Mouse (Mus musculus) MEL (cell line): ENCODE data around the gene Sik3.

ENCODE experiments used
- BHLHE40 ChIP-seq: IDR thresholded peaks from 2 replicates; pipeline ENCODE4 v1.6.1; 2012; ENCODE audit warnings: low read depth, mild to moderate bottlenecking, inconsistent platforms, low read length, improper control_type of control experiment, borderline replicate concordance
- CHD1 ChIP-seq: IDR thresholded peaks from 2 replicates; pipeline ENCODE4 v1.6.1; 2012; ENCODE audit warnings: low read depth, mild to moderate bottlenecking, inconsistent platforms, low read length, improper control_type of control experiment
- CTCF ChIP-seq, 3 experiments: IDR thresholded peaks in 2 of 3; conservative IDR thresholded peaks in 1 of 3; 2 replicates each; pipeline ENCODE4 v1.5.1; 2011 to 2012; ENCODE audit warnings: low read length in 3 of 3, low read depth in 2 of 3, mild to moderate bottlenecking in 2 of 3, improper control_type of control experiment in 1 of 3, inconsistent platforms in 1 of 3, mixed read lengths in 1 of 3, moderate library complexity in 1 of 3; ENCODE audit not compliant: control insufficient read depth in 1 of 3, insufficient read depth in 1 of 3, poor library complexity in 1 of 3, severe bottlenecking in 1 of 3
- E2F4 ChIP-seq: IDR thresholded peaks from 2 replicates; pipeline ENCODE4 v1.6.1; 2011; ENCODE audit warnings: low read depth, low read length, improper control_type of control experiment, borderline replicate concordance
- EP300 ChIP-seq, 2 experiments: IDR thresholded peaks; 2 replicates each; pipeline ENCODE4 v1.6.1; 2011; ENCODE audit warnings: improper control_type of control experiment in 2 of 2, low read length in 2 of 2, low read depth in 1 of 2, mild to moderate bottlenecking in 1 of 2
- MAX ChIP-seq: IDR thresholded peaks from 2 replicates; pipeline ENCODE4 v1.6.1; 2011; ENCODE audit warnings: low read length, improper control_type of control experiment
- POLR2A ChIP-seq, 2 experiments: IDR thresholded peaks; 2 replicates each; pipeline ENCODE4 v1.6.1; 2011 to 2012; ENCODE audit warnings: low read length in 2 of 2, mild to moderate bottlenecking in 2 of 2, control low read depth in 1 of 2, improper control_type of control experiment in 1 of 2, low read depth in 1 of 2, moderate library complexity in 1 of 2; ENCODE audit not compliant: control insufficient read depth in 1 of 2, insufficient read depth in 1 of 2, poor library complexity in 1 of 2
- POLR2AphosphoS5 ChIP-seq: IDR thresholded peaks from 2 replicates; pipeline ENCODE4 v1.6.1; 2012; ENCODE audit warnings: low read depth, borderline replicate concordance, mild to moderate bottlenecking, inconsistent platforms, low read length, moderate library complexity, mixed read lengths
- SIN3A ChIP-seq: IDR thresholded peaks from 2 replicates; pipeline ENCODE4 v1.6.1; 2012; ENCODE audit warnings: low read length, improper control_type of control experiment, inconsistent platforms
- TBP ChIP-seq: IDR thresholded peaks from 2 replicates; pipeline ENCODE4 v1.8.0; 2011; ENCODE audit warnings: low read depth, low read length, improper control_type of control experiment
- TCF12 ChIP-seq: IDR thresholded peaks from 2 replicates; pipeline ENCODE4 v1.6.1; 2014; ENCODE audit warnings: low read depth, mild to moderate bottlenecking, inconsistent platforms, low read length, improper control_type of control experiment, moderate library complexity
- ZKSCAN1 ChIP-seq: IDR thresholded peaks from 2 replicates; pipeline ENCODE4 v1.6.1; 2012; ENCODE audit warnings: low read depth, mild to moderate bottlenecking, inconsistent platforms, low read length, improper control_type of control experiment, moderate library complexity
- ZNF384 ChIP-seq: IDR thresholded peaks from 2 replicates; pipeline ENCODE4 v1.6.1; 2012; ENCODE audit warnings: low read depth, mild to moderate bottlenecking, inconsistent platforms, low read length, improper control_type of control experiment

DNA sequence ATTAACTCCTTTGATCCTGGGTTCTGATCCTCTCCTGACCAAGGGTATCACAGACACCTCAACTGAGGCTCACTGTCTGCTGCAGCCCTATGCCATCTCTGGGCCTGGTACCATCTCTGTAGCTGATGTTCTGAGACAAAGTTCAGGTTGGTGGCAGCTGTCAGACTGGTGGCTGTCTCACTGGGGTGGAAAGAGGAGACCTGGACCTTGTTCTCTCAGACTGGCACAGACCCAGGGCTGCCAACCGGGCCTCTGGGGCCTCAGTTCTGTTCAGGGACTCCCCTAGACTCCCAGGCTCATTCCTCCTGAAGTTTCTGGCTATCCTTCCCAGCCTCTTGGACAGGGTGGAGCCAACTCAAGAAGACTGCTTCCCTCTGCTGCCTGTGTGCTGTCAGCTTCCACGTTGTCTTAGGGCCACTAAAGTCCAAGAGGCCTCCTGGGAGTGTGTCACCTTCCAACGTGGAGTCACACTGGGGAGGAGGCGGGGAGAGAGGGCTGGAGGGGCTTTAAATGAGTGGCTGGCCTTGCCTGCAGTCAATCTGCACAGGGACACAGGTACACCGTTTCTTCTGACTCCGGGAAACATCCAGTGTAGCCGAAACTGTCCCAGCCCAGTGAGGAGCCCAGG, 228.0 kb downstream of the Sik3 start, which contains the start of gene Apoa4:
- TF ChIP-seq ZNF384 (no peak), CTCF (IDR thresholded peaks at IDR 0.05 in 2 of 3, conservative IDR thresholded peaks at IDR 0.05 in 1 of 3; ENCODE audit: control insufficient read depth in 1 of 3, insufficient read depth in 1 of 3, low read depth in 2 of 3, low read length in 3 of 3, poor library complexity in 1 of 3, severe bottlenecking in 1 of 3) (no peak), TBP (no peak), POLR2A (IDR thresholded peaks at IDR 0.05; ENCODE audit: control insufficient read depth in 1 of 2, insufficient read depth in 1 of 2, low read depth in 1 of 2, low read length in 2 of 2, poor library complexity in 1 of 2) (no peak), TCF12 (no peak), E2F4 (no peak), BHLHE40 (no peak), EP300 (IDR thresholded peaks at IDR 0.05; ENCODE audit: low read depth in 1 of 2, low read length in 2 of 2) (no peak), ZKSCAN1 (no peak), MAX (no peak), SIN3A (no peak), POLR2AphosphoS5 (no peak), CHD1 (no peak)
